Mouse (Mus musculus): ENCODE measurements around the gene Ambra1. TPM values are rescaled to one million over a fixed set of nuclear protein-coding genes. Genes with fewer than 3 reads are reported as not detected.

The Ambra1 gene
- total and polyA plus RNA-seq, 3 experiments = 12.7 to 15.3 (median 14.7) TPM

GRCm38 (mm10) chr2:91923415-91924337, 193.7 kb downstream of the Ambra1 start:
- DNase-seq = peak; percentile 56 to 66
- no peak overlapping the region for H3K9ac ChIP-seq (ENCODE audit: low read depth, low read length)

GRCm38 (mm10) chr2:91924726-91925125, 194.8 kb downstream of the Ambra1 start:
- H3K79me2 ChIP-seq (replicated peaks; ENCODE audit: control insufficient read depth, insufficient read depth, low read length) = no peaks in the 10 kb centered on the region
- 87% methylated on average over 1 of the region's 1 CpGs for WGBS
- peaks cover 13% of the 10 kb centered on the region for H3K27me3 ChIP-seq (ENCODE audit: control insufficient read depth, insufficient read depth, low read length)
- no peak overlapping the region for H3K4me3 ChIP-seq
- H3K9ac ChIP-seq (ENCODE audit: low read depth, low read length) = no peak overlapping the region
- no peak overlapping the region for H3K27ac ChIP-seq
- no peak for DNase-seq
- intact Hi-C loops (cut with DNase I) = loop anchor here (2.0 to 10.0 kb wide), 2 partner anchors 146 to 320 kb away; no protein-coding TSS in a partner anchor
- peaks cover 2% of the 10 kb centered on the region for H3K4me1 ChIP-seq (ENCODE audit: control insufficient read depth, insufficient read depth, low read length)
- H3K36me3 ChIP-seq (ENCODE audit: control insufficient read depth, insufficient read depth, low read length) = no peaks in the 10 kb centered on the region
- TF ChIP-seq EP300 (IDR thresholded peaks at IDR 0.05; ENCODE audit: insufficient read depth, low read depth, low read length) (no peak), CTCF (IDR thresholded peaks at IDR 0.05) (no peak), POLR2A (IDR thresholded peaks at IDR 0.05; ENCODE audit: insufficient read depth, low read depth, low read length) (no peak)

More at GRCm38 (mm10) chr2:91923415-91924337, 193.7 kb downstream of the Ambra1 start:
- H3K36me3 ChIP-seq (ENCODE audit: control insufficient read depth, insufficient read depth, low read length) = no peaks in the 10 kb centered on the region
- peak overlapping the region; percentile 22; the same call in 1 of the 2 replicates for H3K4me3 ChIP-seq
- peaks cover 13% of the 10 kb centered on the region for H3K27me3 ChIP-seq (ENCODE audit: control insufficient read depth, insufficient read depth, low read length)
- intact Hi-C loops (cut with DNase I) = loop anchor here (2.0 to 10.0 kb wide), 2 partner anchors 145 to 319 kb away; no protein-coding TSS in a partner anchor
- TF ChIP-seq CTCF (IDR thresholded peaks at IDR 0.05) (peak; percentile 74), POLR2A (IDR thresholded peaks at IDR 0.05; ENCODE audit: insufficient read depth, low read depth, low read length) (no peak), EP300 (IDR thresholded peaks at IDR 0.05; ENCODE audit: insufficient read depth, low read depth, low read length) (no peak)
- H3K27ac ChIP-seq = no peak overlapping the region
- peaks cover 2% of the 10 kb centered on the region for H3K4me1 ChIP-seq (ENCODE audit: control insufficient read depth, insufficient read depth, low read length)
- WGBS = 5% methylated on average over 54 of the region's 54 CpGs
- H3K79me2 ChIP-seq (replicated peaks; ENCODE audit: control insufficient read depth, insufficient read depth, low read length) = no peaks in the 10 kb centered on the region

GRCm38 (mm10) chr2:91925442-91925841, 195.5 kb downstream of the Ambra1 start:
- Histone ChIP-seq H3K9ac (ENCODE audit: low read depth, low read length) (no peak overlapping the region), H3K27me3 (ENCODE audit: control insufficient read depth, insufficient read depth, low read length) (peaks cover 13% of the 10 kb centered on the region), H3K27ac (no peak overlapping the region), H3K79me2 (replicated peaks; ENCODE audit: control insufficient read depth, insufficient read depth, low read length) (no peaks in the 10 kb centered on the region), H3K36me3 (ENCODE audit: control insufficient read depth, insufficient read depth, low read length) (no peaks in the 10 kb centered on the region), H3K4me3 (no peak overlapping the region), H3K4me1 (ENCODE audit: control insufficient read depth, insufficient read depth, low read length) (peaks cover 2% of the 10 kb centered on the region)
- 73% methylated on average over 15 of the region's 15 CpGs for whole genome bisulfite sequencing
- no peak for DNase-seq
- TF ChIP-seq CTCF (IDR thresholded peaks at IDR 0.05) (no peak), POLR2A (IDR thresholded peaks at IDR 0.05; ENCODE audit: insufficient read depth, low read depth, low read length) (no peak), EP300 (IDR thresholded peaks at IDR 0.05; ENCODE audit: insufficient read depth, low read depth, low read length) (no peak)
- intact Hi-C loops (cut with DNase I) = loop anchor here (2.0 to 10.0 kb wide), 2 partner anchors 147 to 321 kb away; no protein-coding TSS in a partner anchor

- Histone ChIP-seq H3K79me2 (replicated peaks; ENCODE audit: control insufficient read depth, insufficient read depth, low read length) (no peaks in the 10 kb centered on the region), H3K4me1 (ENCODE audit: control insufficient read depth, insufficient read depth, low read length) (peaks cover 2% of the 10 kb centered on the region), H3K36me3 (ENCODE audit: control insufficient read depth, insufficient read depth, low read length) (no peaks in the 10 kb centered on the region), H3K27ac (no peak within 1 kb of the TSS), H3K4me3 (no peak within 1 kb of the TSS), H3K9ac (ENCODE audit: low read depth, low read length) (0 out of 2 replicates have a peak within 1 kb of the TSS, but pooled peaks have one; percentile 13), H3K27me3 (ENCODE audit: control insufficient read depth, insufficient read depth, low read length) (peaks cover 10% of the 10 kb centered on the region)
- DNase-seq = no peak
- 75% methylated on average over 3 of the region's 3 CpGs for WGBS
- intact Hi-C loops (cut with DNase I) = loop anchor here (10.0 kb wide), 1 partner anchor 322 kb away; no protein-coding TSS in a partner anchor
- TF ChIP-seq POLR2A (IDR thresholded peaks at IDR 0.05; ENCODE audit: insufficient read depth, low read depth, low read length) = no peak
- no peak for TF ChIP-seq EP300 (IDR thresholded peaks at IDR 0.05; ENCODE audit: insufficient read depth, low read depth, low read length)
- no peak for TF ChIP-seq CTCF (IDR thresholded peaks at IDR 0.05)
Observed at GRCm38 (mm10) chr2:91926949-91927348, 197.0 kb downstream of the Ambra1 start, which contains the start of gene Chrm4. TSS of gene Chrm4 (plus strand) at chr2:91927249.

- H3K27me3 ChIP-seq (ENCODE audit: control insufficient read depth, insufficient read depth, low read length) = peaks cover 2% of the 10 kb centered on the region
- H3K4me1 ChIP-seq (ENCODE audit: control insufficient read depth, insufficient read depth, low read length) = peaks cover 2% of the 10 kb centered on the region
- TF ChIP-seq EP300 (IDR thresholded peaks at IDR 0.05; ENCODE audit: insufficient read depth, low read depth, low read length) = no peak
- no peak for TF ChIP-seq POLR2A (IDR thresholded peaks at IDR 0.05; ENCODE audit: insufficient read depth, low read depth, low read length)
- TF ChIP-seq CTCF (IDR thresholded peaks at IDR 0.05) = peak; percentile 77
- no peak overlapping the region for H3K27ac ChIP-seq
- 0 out of 2 replicates have a peak overlapping the region, but pooled peaks have one; percentile 13 for H3K9ac ChIP-seq (ENCODE audit: low read depth, low read length)
- no peak overlapping the region for H3K4me3 ChIP-seq
- intact Hi-C loops (cut with DNase I) = loop anchor here (10.0 kb wide), 1 partner anchor 323 kb away; no protein-coding TSS in a partner anchor
- peak; percentile 63 to 71 for DNase-seq
- no peaks in the 10 kb centered on the region for H3K79me2 ChIP-seq (replicated peaks; ENCODE audit: control insufficient read depth, insufficient read depth, low read length)
- 43% methylated on average over 34 of the region's 34 CpGs for WGBS
- H3K36me3 ChIP-seq (ENCODE audit: control insufficient read depth, insufficient read depth, low read length) = no peaks in the 10 kb centered on the region
Observed at GRCm38 (mm10) chr2:91927826-91928533, 198.0 kb downstream of the Ambra1 start.

All from heart, adult 2 months (tissue).